Mouse (Mus musculus) adrenal gland, postnatal 4 days (tissue): ENCODE results near the gene Fntb. TPM values are rescaled to one million over a fixed set of nuclear protein-coding genes. Genes with fewer than 3 reads are reported as not detected.
A peak's percentile ranks its signal among the peaks of the same experiment; 100 is the strongest.

Experiments
- DNase-seq, 2 experiments: peaks; one replicate each; pipeline ENCODE4 v3.0.0; 2021 to 2022; ENCODE audit warnings: low spot score in 2 of 2, mixed read lengths in 2 of 2
- long read RNA-seq, 2 experiments: library from polyadenylated mRNA; stranded (forward); transcript quantifications; one replicate each; pipeline ENCODE4 v2.0.0; 2021
- total RNA-seq, 2 experiments: library from RNA; stranded (reverse); gene quantifications; 2 replicates each; pipeline ENCODE4 v1.2.3; 2021

Gene Fntb
- 10 to 100 TPM; 19.4 to 22.1 TPM for total RNA-seq
- long read RNA-seq, experiment 1, transcript Fntb-201 (12 exons, 2,613 nt) = major isoform, 10 of 16 reads
- long read RNA-seq, experiment 1, partial matches to known transcripts = 2 of 16 reads
- long read RNA-seq, experiment 1, other reads (novel, unspliced or antisense) = 3 of 16 reads
- long read RNA-seq, experiment 2, transcript Fntb-201 (12 exons, 2,613 nt) = major isoform, 10 of 20 reads
- long read RNA-seq, experiment 2, partial matches to known transcripts = 4 of 20 reads
- long read RNA-seq, experiment 2, other reads (novel, unspliced or antisense) = 5 of 20 reads

GRCm38 (mm10) chr12:76765354-76765851 lies at the start of gene Fntb, which contains the start of gene Churc1:
Gene Fntb (plus strand): TSS chr12:76765589.
Gene Churc1 (plus strand): TSS chr12:76765538.
- DNase-seq = peak; percentile 58 to 78

- DNase-seq = no peak
These were observed 47.0 kb upstream of the Fntb start for GRCm38 (mm10) chr12:76718384-76718783.

GRCm38 (mm10) chr12:76720572-76720971 lies 44.8 kb upstream of the Fntb start:
- no peak for DNase-seq

- no peak for DNase-seq
These were observed 43.4 kb upstream of the Fntb start for GRCm38 (mm10) chr12:76722026-76722425.

GRCm38 (mm10) chr12:76727955-76728354 lies 37.4 kb upstream of the Fntb start:
- no peak for DNase-seq

- no peak for DNase-seq
These were observed 14.4 kb upstream of the Fntb start for GRCm38 (mm10) chr12:76750866-76751459.

DNA sequence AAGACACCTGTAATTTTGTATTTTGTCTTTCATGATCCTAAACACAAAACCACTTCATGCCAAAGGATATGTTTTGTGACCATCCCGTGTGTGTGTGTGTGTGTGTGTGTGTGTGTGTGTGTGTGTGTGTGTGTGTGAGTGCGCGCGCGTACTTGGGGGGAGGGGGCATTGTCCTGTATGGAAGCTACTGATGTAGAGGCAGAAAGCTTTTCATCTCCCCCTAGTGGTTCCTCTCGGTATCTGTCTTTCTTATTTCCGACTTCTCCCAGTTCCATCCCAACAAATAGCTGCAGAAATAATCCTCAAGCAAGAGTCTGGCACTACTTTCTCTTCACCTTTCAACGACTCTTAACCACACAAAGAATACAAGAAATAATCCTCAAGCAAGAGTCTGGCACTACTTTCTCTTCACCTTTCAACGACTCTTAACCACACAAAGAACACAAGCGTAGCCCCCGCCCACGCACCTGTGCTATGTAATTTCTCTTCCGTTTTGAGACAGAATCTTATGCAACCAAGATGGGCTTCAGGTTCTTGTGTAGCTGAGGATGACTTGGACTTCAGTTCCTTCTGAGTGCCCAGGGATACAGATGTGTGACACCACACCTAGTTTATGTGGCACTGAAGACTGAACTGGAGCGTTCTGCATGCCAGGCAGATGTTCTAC lies 12.6 kb upstream of the Fntb start:
- DNase-seq = no peak

DNA sequence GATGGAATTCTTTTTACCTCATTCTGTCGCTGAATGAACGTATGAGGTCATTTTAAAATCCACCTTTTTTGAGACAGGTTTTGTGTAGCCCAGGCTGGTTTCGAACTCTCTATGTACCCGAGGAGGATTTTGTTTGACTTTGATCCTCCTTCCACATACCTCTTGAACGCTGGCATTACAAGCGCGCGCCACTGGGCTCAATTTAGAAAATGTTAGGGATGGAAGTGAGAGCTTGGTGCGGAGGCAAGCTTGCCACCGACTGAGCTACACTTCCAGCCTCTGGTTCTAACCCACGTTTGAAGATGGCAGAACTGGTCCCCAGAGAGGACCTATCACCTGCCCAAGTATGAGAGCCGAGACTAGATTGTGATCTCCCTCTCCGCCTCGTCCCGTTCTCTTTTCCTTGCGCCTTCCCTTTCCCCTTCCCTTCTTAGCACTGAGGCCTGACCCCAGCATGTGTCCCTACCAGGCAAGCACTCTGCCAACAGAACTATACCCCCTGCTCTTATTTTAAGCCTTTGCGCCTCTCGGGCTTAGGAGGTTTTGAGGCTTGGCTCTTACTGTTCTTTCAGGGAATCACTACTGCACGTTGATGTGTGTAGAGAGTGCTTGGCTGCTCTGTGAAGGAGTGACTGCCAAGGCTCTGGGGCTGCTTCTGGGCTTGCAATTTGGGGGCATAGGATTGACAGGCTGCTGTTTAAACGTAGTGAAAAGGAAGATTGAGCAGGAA lies 677 bp downstream of the Fntb start:
- peak in 1 of 2 experiments; percentile 6 for DNase-seq

DNA sequence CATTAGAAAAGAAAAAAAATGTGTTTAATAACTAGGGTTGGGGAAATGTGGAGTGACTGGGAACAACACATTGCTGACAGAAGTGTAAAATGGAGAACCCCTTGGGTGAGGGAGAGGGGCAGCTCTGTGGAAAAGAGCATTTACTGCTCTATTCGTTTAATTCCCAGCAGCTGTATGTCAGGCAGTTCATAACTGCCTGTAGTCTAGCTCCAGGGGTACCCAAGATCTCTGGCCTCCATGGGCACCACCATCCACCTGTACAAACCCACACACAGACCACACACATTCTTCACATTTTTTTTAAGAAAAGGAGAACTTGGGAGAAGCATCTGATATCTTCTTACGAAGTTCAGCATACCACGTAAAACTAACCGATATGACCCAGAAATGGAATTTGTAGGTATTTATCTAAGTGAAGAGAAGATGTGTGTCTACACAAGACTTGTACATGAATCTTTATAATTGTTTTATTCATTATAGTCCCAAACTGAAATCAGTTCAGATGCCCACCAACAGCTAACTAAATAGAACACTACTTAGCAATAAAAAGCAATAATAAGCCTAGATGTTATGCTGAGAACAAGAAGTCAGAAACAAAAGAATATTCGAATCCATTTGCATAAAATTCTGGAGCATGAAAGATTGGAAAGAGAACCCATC lies 5.6 kb downstream of the Fntb start:
- DNase-seq = no peak

- DNase-seq = no peak
These were observed 6.2 kb downstream of the Fntb start for GRCm38 (mm10) chr12:76771540-76771939.

- no peak for DNase-seq
These were observed 9.3 kb downstream of the Fntb start for GRCm38 (mm10) chr12:76774652-76775051.

- no peak for DNase-seq
These were observed 9.7 kb downstream of the Fntb start for GRCm38 (mm10) chr12:76775132-76775531.

DNA sequence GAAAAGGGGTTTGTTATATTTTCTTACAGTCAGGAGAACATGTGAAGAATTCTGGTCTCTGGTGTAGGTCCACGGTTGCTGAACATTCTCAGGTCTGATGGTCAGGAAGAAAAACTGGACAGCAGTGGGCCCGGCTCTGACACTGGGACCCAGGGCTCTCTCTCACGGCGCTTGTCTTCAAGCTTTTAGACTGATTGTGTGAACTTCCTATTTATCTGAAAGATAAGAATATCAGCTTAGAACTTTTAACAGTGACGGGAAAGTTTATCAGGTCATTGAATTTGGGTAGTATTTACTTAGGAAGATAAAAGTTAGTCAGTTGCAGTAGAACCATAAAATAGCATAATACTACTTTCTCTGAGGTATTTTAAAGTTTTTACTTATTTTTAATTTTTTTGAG lies 11.5 kb downstream of the Fntb start:
- DNase-seq = no peak

DNA sequence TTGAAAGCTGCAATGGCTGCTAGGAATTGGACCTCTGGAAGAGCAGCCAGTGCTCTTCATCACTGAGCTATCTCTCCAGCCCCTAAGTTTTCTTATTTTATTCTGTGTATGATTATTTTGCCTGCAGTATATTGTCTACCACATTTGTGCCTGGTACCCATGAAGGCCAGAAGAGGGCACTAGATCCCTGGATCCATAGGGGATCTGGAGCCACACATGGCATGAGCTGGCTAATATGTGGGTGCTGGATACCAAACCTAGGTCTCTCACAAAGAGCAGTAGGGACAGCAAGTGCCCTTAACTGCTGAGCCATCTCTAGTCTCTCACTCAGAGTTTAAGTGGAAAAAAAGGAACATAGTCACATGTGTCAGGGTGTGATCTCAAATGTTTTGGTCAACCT lies 12.5 kb downstream of the Fntb start:
- no peak for DNase-seq

DNA sequence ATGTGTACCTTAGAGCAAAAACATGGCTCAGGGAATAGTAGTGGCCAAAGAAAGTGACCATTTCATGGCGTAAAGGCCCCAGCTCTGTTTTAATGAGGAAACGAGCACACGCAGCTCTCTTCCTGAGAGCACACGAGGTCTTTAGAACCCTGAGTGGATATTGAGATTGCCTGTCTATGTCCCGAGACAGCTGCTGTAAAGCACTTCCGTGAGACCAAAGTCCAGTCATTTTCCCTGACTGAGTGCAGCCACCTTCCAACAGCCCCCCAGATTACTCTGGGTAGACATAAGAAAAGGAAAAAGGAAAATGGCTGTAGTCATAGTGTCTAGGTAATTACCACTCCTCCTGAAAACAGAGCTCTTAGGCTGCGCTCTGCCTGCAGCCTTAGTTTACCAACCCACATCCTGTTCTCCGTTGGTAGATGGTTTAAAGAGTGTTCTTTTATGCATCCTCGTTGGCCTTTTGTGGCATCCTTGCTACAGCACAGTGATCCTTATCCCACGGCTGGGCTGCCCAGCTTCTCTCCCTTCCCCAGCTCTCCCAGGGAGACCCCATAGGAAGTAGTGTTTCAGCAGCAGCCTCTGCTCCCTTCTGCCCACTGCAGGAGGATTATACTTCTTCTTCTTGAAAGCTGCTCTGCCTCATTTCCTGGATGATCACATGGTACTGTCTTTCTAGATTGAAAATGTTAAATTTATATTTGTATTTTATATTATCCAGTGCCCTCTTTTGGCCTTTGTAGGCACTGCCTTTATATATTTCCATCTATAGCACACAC lies 13.1 kb downstream of the Fntb start:
- DNase-seq = no peak

GRCm38 (mm10) chr12:76779951-76780350 lies 14.6 kb downstream of the Fntb start:
- no peak for DNase-seq

GRCm38 (mm10) chr12:76780639-76781468 lies 15.5 kb downstream of the Fntb start:
- DNase-seq = no peak

- DNase-seq = no peak
These were observed 18.7 kb downstream of the Fntb start for GRCm38 (mm10) chr12:76784056-76784619.
